Mouse (Mus musculus): ENCODE measurements around the gene Lap3. TPM values are rescaled to one million over a fixed set of nuclear protein-coding genes. Genes with fewer than 3 reads are reported as not detected.

The Lap3 gene
- total and polyA plus RNA-seq, 2 experiments from 2014 or later: 29.9 to 35.8 TPM

- H3K27ac ChIP-seq (ENCODE audit: low read depth, low read length): no peak overlapping the region
- ATAC-seq (no peak), DNase-seq (no peak)
- H3K4me2 ChIP-seq (ENCODE audit: low read depth): no peak overlapping the region
- no peak for TF ChIP-seq CTCF (IDR thresholded peaks at IDR 0.05; ENCODE audit: low read depth)
- no peaks in the 10 kb centered on the region for H3K27me3 ChIP-seq (ENCODE audit: insufficient read depth, low read length)
- 93% methylated on average over 4 of the region's 4 CpGs for WGBS
- no peak overlapping the region for H3K4me3 ChIP-seq (ENCODE audit: low read depth, low read length)
- H3K4me1 ChIP-seq (ENCODE audit: insufficient read depth): no peaks in the 10 kb centered on the region; the same call in 1 of the 2 replicates
- H3K36me3 ChIP-seq (ENCODE audit: insufficient read depth): peaks cover 48% of the 10 kb centered on the region
- no peak overlapping the region for H3K9ac ChIP-seq
- no peaks in the 10 kb centered on the region for H3K9me3 ChIP-seq (ENCODE audit: low read length)
Observed at GRCm38 (mm10) chr5:45526338-45526737, 33.2 kb downstream of the Lap3 start.

- no peak for TF ChIP-seq CTCF (IDR thresholded peaks at IDR 0.05; ENCODE audit: low read depth)
- Histone ChIP-seq H3K9ac (no peak overlapping the region), H3K4me2 (ENCODE audit: low read depth) (no peak overlapping the region), H3K9me3 (ENCODE audit: low read length) (no peaks in the 10 kb centered on the region), H3K27me3 (ENCODE audit: insufficient read depth, low read length) (no peaks in the 10 kb centered on the region), H3K27ac (ENCODE audit: low read depth, low read length) (no peak overlapping the region), H3K36me3 (ENCODE audit: insufficient read depth) (peaks cover 52% of the 10 kb centered on the region), H3K4me1 (ENCODE audit: insufficient read depth) (no peaks in the 10 kb centered on the region), H3K4me3 (ENCODE audit: low read depth, low read length) (no peak overlapping the region)
- no peak for ATAC-seq
- WGBS: 91% methylated on average over 3 of the region's 3 CpGs
- DNase-seq: no peak
Observed at GRCm38 (mm10) chr5:45529696-45530095, 36.5 kb downstream of the Lap3 start.

- TF ChIP-seq CTCF (IDR thresholded peaks at IDR 0.05; ENCODE audit: low read depth): peak; percentile 71
- H3K4me1 ChIP-seq (ENCODE audit: insufficient read depth): no peaks in the 10 kb centered on the region
- H3K4me2 ChIP-seq (ENCODE audit: low read depth): no peak overlapping the region
- no peaks in the 10 kb centered on the region for H3K9me3 ChIP-seq (ENCODE audit: low read length)
- H3K27ac ChIP-seq (ENCODE audit: low read depth, low read length): no peak overlapping the region
- peak; percentile 82 for ATAC-seq
- no peak overlapping the region for H3K4me3 ChIP-seq (ENCODE audit: low read depth, low read length)
- DNase-seq: peak; percentile 59
- no peaks in the 10 kb centered on the region for H3K27me3 ChIP-seq (ENCODE audit: insufficient read depth, low read length)
- H3K36me3 ChIP-seq (ENCODE audit: insufficient read depth): peaks cover 12% of the 10 kb centered on the region
- 8% methylated on average over 17 of the region's 17 CpGs for WGBS
- no peak overlapping the region for H3K9ac ChIP-seq
Observed at GRCm38 (mm10) chr5:45534319-45535098, 41.3 kb downstream of the Lap3 start.

GRCm38 (mm10) chr5:45535177-45535576 lies 42.0 kb downstream of the Lap3 start:
- H3K36me3 ChIP-seq (ENCODE audit: insufficient read depth): peaks cover 7% of the 10 kb centered on the region; the same call in 1 of the 2 replicates
- H3K27me3 ChIP-seq (ENCODE audit: insufficient read depth, low read length): no peaks in the 10 kb centered on the region
- H3K4me3 ChIP-seq (ENCODE audit: low read depth, low read length): no peak overlapping the region
- TF ChIP-seq CTCF (IDR thresholded peaks at IDR 0.05; ENCODE audit: low read depth): no peak
- no peaks in the 10 kb centered on the region for H3K4me1 ChIP-seq (ENCODE audit: insufficient read depth)
- H3K27ac ChIP-seq (ENCODE audit: low read depth, low read length): no peak overlapping the region
- H3K4me2 ChIP-seq (ENCODE audit: low read depth): no peak overlapping the region
- no peaks in the 10 kb centered on the region for H3K9me3 ChIP-seq (ENCODE audit: low read length)
- DNase-seq: no peak
- ATAC-seq: no peak
- WGBS: 63% methylated on average over 4 of the region's 4 CpGs
- H3K9ac ChIP-seq: no peak overlapping the region

- H3K36me3 ChIP-seq (ENCODE audit: insufficient read depth): no peaks in the 10 kb centered on the region
- H3K27ac ChIP-seq (ENCODE audit: low read depth, low read length): no peak overlapping the region
- DNase-seq (no peak), ATAC-seq (no peak)
- 0 out of 2 replicates have a peak, but pooled peaks have one; percentile 28 for TF ChIP-seq CTCF (IDR thresholded peaks at IDR 0.05; ENCODE audit: low read depth)
- H3K9ac ChIP-seq: no peak overlapping the region
- no peak overlapping the region for H3K4me3 ChIP-seq (ENCODE audit: low read depth, low read length)
- 61% methylated on average over 10 of the region's 10 CpGs for WGBS
- no peaks in the 10 kb centered on the region for H3K27me3 ChIP-seq (ENCODE audit: insufficient read depth, low read length)
- H3K4me2 ChIP-seq (ENCODE audit: low read depth): no peak overlapping the region
- H3K9me3 ChIP-seq (ENCODE audit: low read length): no peaks in the 10 kb centered on the region
- H3K4me1 ChIP-seq (ENCODE audit: insufficient read depth): no peaks in the 10 kb centered on the region
Observed at GRCm38 (mm10) chr5:45539502-45539901, 46.3 kb downstream of the Lap3 start.

- WGBS: 51% methylated on average over 5 of the region's 5 CpGs
- Histone ChIP-seq H3K36me3 (ENCODE audit: insufficient read depth) (no peaks in the 10 kb centered on the region), H3K4me1 (ENCODE audit: insufficient read depth) (no peaks in the 10 kb centered on the region), H3K27me3 (ENCODE audit: insufficient read depth, low read length) (no peaks in the 10 kb centered on the region), H3K4me3 (ENCODE audit: low read depth, low read length) (no peak overlapping the region), H3K9me3 (ENCODE audit: low read length) (no peaks in the 10 kb centered on the region), H3K27ac (ENCODE audit: low read depth, low read length) (no peak overlapping the region), H3K9ac (no peak overlapping the region), H3K4me2 (ENCODE audit: low read depth) (no peak overlapping the region)
- no peak for TF ChIP-seq CTCF (IDR thresholded peaks at IDR 0.05; ENCODE audit: low read depth)
- ATAC-seq (peak; percentile 32), DNase-seq (no peak)
Observed at GRCm38 (mm10) chr5:45543374-45543773, 50.2 kb downstream of the Lap3 start.

- Histone ChIP-seq H3K9ac (no peak overlapping the region), H3K27me3 (ENCODE audit: insufficient read depth, low read length) (no peaks in the 10 kb centered on the region), H3K4me2 (ENCODE audit: low read depth) (no peak overlapping the region), H3K27ac (ENCODE audit: low read depth, low read length) (no peak overlapping the region), H3K36me3 (ENCODE audit: insufficient read depth) (no peaks in the 10 kb centered on the region), H3K4me3 (ENCODE audit: low read depth, low read length) (no peak overlapping the region), H3K9me3 (ENCODE audit: low read length) (no peaks in the 10 kb centered on the region), H3K4me1 (ENCODE audit: insufficient read depth) (no peaks in the 10 kb centered on the region)
- no peak for TF ChIP-seq CTCF (IDR thresholded peaks at IDR 0.05; ENCODE audit: low read depth)
- 90% methylated on average over 1 of the region's 1 CpGs for WGBS
- no peak for DNase-seq
- no peak for ATAC-seq
Observed at GRCm38 (mm10) chr5:45549586-45549985, 56.4 kb downstream of the Lap3 start.

Other genes with a start within 250 kb of the Lap3 start
- gene Qdpr, start 43.1 kb upstream of the Lap3 start, total RNA-seq (2014; rRNA removed): 28.1 and 42.2 TPM in 2 replicates
- 125 and 129 TPM in 2 replicates for gene Qdpr, start 43.1 kb upstream of the Lap3 start, polyA plus RNA-seq (2015; fragmentation: Nextera tagmentation; extraction: Ambion mirVana)
- not detected in 2 replicates for gene Clrn2, start 39.6 kb upstream of the Lap3 start, total RNA-seq (2014; rRNA removed)
- not detected in 2 replicates for gene Clrn2, start 39.6 kb upstream of the Lap3 start, polyA plus RNA-seq (2015; fragmentation: Nextera tagmentation; extraction: Ambion mirVana)
- gene Med28, start 26.9 kb downstream of the Lap3 start, total RNA-seq (2014; rRNA removed): 65.0 and 86.6 TPM in 2 replicates
- gene Med28, start 26.9 kb downstream of the Lap3 start, polyA plus RNA-seq (2015; fragmentation: Nextera tagmentation; extraction: Ambion mirVana): 277 and 325 TPM in 2 replicates
- gene Fam184b, start 146.2 kb downstream of the Lap3 start, total RNA-seq (2014; rRNA removed): 8.5 and 8.9 TPM in 2 replicates
- 5.7 and 8.0 TPM in 2 replicates for gene Fam184b, start 146.2 kb downstream of the Lap3 start, polyA plus RNA-seq (2015; fragmentation: Nextera tagmentation; extraction: Ambion mirVana)
- gene Ncapg, start 176.5 kb downstream of the Lap3 start, total RNA-seq (2014; rRNA removed): 3.8 and 5.7 TPM in 2 replicates
- 3.5 and 4.4 TPM in 2 replicates for gene Ncapg, start 176.5 kb downstream of the Lap3 start, polyA plus RNA-seq (2015; fragmentation: Nextera tagmentation; extraction: Ambion mirVana)